Mouse (Mus musculus): ENCODE data around the gene Dennd2a. TPM values are rescaled to one million over a fixed set of nuclear protein-coding genes. Genes with fewer than 3 reads are reported as not detected.

The Dennd2a gene
- total RNA-seq, 1 experiment from 2014 or later = 1.4 TPM

Other genes starting within 250 kb of the Dennd2a start
- 28.6 and 29.4 TPM in 2 replicates for gene Slc37a3, start 180.2 kb downstream of the Dennd2a start, total RNA-seq (2017)
- gene Rab19, start 176.7 kb downstream of the Dennd2a start, total RNA-seq (2017) = 9.5 and 15.6 TPM in 2 replicates
- 246 and 268 TPM in 2 replicates for gene Mkrn1, start 137.4 kb downstream of the Dennd2a start, total RNA-seq (2017)
- gene Adck2, start 16.0 kb upstream of the Dennd2a start, total RNA-seq (2017) = 13.6 and 13.8 TPM in 2 replicates
- gene Gm42420, start 27.9 kb upstream of the Dennd2a start, total RNA-seq (2017) = 0.81 TPM in 1 of 2 replicates, not detected in the other
- 22.7 and 28.4 TPM in 2 replicates for gene Ndufb2, start 34.7 kb upstream of the Dennd2a start, total RNA-seq (2017)
- 49.6 and 50.4 TPM in 2 replicates for gene Braf, start 167.6 kb upstream of the Dennd2a start, total RNA-seq (2017)

All from neutrophil, adult 5-6 weeks (primary cell).